Mouse (Mus musculus): ENCODE data around the gene Slc17a8. TPM values are rescaled to one million over a fixed set of nuclear protein-coding genes. Genes with fewer than 3 reads are reported as not detected.
A peak's percentile ranks its signal among the peaks of the same experiment; 100 is the strongest.

The Slc17a8 gene
- total and polyA plus RNA-seq, 3 experiments, result not detected

DNA sequence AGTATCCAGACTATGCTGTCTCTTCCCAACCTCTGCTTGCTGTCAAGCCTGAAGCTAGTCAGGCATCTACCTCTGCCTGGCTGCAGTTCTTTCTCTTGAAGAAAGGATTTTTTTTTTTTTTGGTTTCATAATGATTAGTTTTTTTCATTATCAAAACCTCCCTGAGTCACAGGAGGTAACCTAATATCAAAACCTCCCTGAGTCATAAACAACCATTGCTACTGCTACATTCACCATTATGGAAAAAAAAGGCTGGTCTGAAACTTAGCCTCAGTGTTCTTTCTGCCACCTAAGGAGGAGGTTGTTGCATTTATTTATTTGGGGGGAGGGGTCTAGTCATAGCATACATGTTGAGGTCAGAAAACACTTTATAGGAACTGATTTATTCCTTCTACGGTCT lies 31.2 kb downstream of the Slc17a8 start:
- H3K4me3 ChIP-seq (ENCODE audit: control insufficient read depth in 1 of 2, insufficient read depth in 1 of 2, low read depth in 2 of 2, low read length in 2 of 2), result no peak overlapping the region
- no peaks in the 10 kb centered on the region for H3K79me2 ChIP-seq (ENCODE audit: control insufficient read depth, insufficient read depth, low read length, poor library complexity)
- no peak overlapping the region for H3K9ac ChIP-seq (ENCODE audit: control insufficient read depth, low read depth, low read length, poor library complexity, severe bottlenecking)
- H3K9me3 ChIP-seq (replicated peaks; ENCODE audit: insufficient read depth, low read length), result no peaks in the 10 kb centered on the region
- H3K4me1 ChIP-seq (ENCODE audit: control insufficient read depth in 1 of 2, insufficient read depth in 2 of 2, low read length in 2 of 2), result peaks cover 8% of the 10 kb centered on the region in 2 experiments
- H3K27ac ChIP-seq (ENCODE audit: control insufficient read depth, low read depth, low read length), result no peak overlapping the region
- H3K27me3 ChIP-seq (ENCODE audit: control insufficient read depth in 1 of 2, insufficient read depth in 2 of 2, low read length in 2 of 2), result no peaks in the 10 kb centered on the region
- TF ChIP-seq CTCF (IDR thresholded peaks at IDR 0.05 in 2 of 3, conservative IDR thresholded peaks at IDR 0.05 in 1 of 3; ENCODE audit: control insufficient read depth in 1 of 3, insufficient read depth in 1 of 3, low read depth in 2 of 3, low read length in 3 of 3, poor library complexity in 1 of 3, severe bottlenecking in 1 of 3) (no peak), USF2 (IDR thresholded peaks at IDR 0.05; ENCODE audit: borderline replicate concordance in 1 of 2, insufficient read depth in 1 of 2, low read depth in 1 of 2, low read length in 2 of 2) (no peak), MYB (IDR thresholded peaks at IDR 0.05; ENCODE audit: low read depth, low read length) (no peak), BHLHE40 (IDR thresholded peaks at IDR 0.05; ENCODE audit: borderline replicate concordance, low read depth, low read length) (no peak), JUND (IDR thresholded peaks at IDR 0.05; ENCODE audit: low read depth, low read length) (no peak), ZC3H11A (IDR thresholded peaks at IDR 0.05; ENCODE audit: low read depth, low read length) (no peak), CHD2 (IDR thresholded peaks at IDR 0.05; ENCODE audit: low read length) (no peak), NELFE (IDR thresholded peaks at IDR 0.05; ENCODE audit: low read depth, low read length) (no peak), TCF12 (IDR thresholded peaks at IDR 0.05; ENCODE audit: low read depth, low read length) (no peak), GATA1 (IDR thresholded peaks at IDR 0.05; ENCODE audit: low read depth, low read length) (no peak)
- DNase-seq (ENCODE audit: low read depth, low spot score), result no peak
- peaks cover 0 to 16% of the 10 kb centered on the region in 2 experiments; a peak in 2 of 4 replicates for H3K36me3 ChIP-seq (ENCODE audit: control insufficient read depth in 1 of 2, insufficient read depth in 2 of 2, low read length in 2 of 2)

DNA sequence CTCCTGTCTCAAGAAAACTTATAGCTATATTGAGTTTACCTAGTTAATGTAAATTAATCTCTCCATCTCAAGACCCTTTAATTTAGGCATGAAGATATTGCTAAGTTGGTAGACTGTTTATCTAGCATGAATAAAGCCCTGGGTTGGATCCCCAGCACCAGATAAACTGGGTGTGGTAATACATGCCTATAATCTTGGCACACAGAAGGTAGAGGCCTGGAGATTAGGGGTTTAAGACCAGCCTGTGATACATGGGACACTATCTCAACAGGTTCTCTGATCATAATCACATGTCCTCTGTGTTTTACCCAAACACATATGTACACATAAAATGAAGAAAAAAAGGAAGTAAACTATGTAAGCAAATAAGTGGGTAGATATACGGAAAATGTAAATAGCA lies 32.3 kb downstream of the Slc17a8 start:
- TF ChIP-seq ZNF384 (IDR thresholded peaks at IDR 0.05; ENCODE audit: low read depth, low read length) (no peak), MYC (IDR thresholded peaks at IDR 0.05; ENCODE audit: low read depth, low read length) (no peak), ZMIZ1 (IDR thresholded peaks at IDR 0.05; ENCODE audit: low read depth, low read length) (no peak), EP300 (IDR thresholded peaks at IDR 0.05; ENCODE audit: low read depth in 1 of 2, low read length in 2 of 2) (peak; percentile 54 to 68), NRF1 (IDR thresholded peaks at IDR 0.05; ENCODE audit: insufficient read depth, low read depth, low read length, poor library complexity, severe bottlenecking) (no peak), GATA1 (IDR thresholded peaks at IDR 0.05; ENCODE audit: low read depth, low read length) (peak; percentile 72), MXI1 (IDR thresholded peaks at IDR 0.05; ENCODE audit: low read depth, low read length) (no peak), TCF12 (IDR thresholded peaks at IDR 0.05; ENCODE audit: low read depth, low read length) (peak; percentile 62; the same call in 1 of the 2 replicates), SMC3 (IDR thresholded peaks at IDR 0.05; ENCODE audit: low read depth, low read length) (no peak), ETS1 (IDR thresholded peaks at IDR 0.05; ENCODE audit: low read depth, low read length) (peak; percentile 35; the same call in 1 of the 2 replicates), ELF1 (IDR thresholded peaks at IDR 0.05; ENCODE audit: low read depth, low read length) (no peak), RCOR1 (IDR thresholded peaks at IDR 0.05; ENCODE audit: low read depth, low read length) (peak; percentile 66), TAL1 (IDR thresholded peaks at IDR 0.05; ENCODE audit: low read length) (no peak), HCFC1 (IDR thresholded peaks at IDR 0.05; ENCODE audit: low read depth, low read length) (no peak), MAZ (IDR thresholded peaks at IDR 0.05; ENCODE audit: low read depth, low read length) (no peak), RAD21 (IDR thresholded peaks at IDR 0.05; ENCODE audit: low read depth, low read length) (no peak), ZKSCAN1 (IDR thresholded peaks at IDR 0.05; ENCODE audit: low read depth, low read length) (no peak)
- H3K4me3 ChIP-seq (ENCODE audit: control insufficient read depth in 1 of 2, insufficient read depth in 1 of 2, low read depth in 2 of 2, low read length in 2 of 2), result no peak overlapping the region

More for the DNA sequence above, 32.3 kb downstream of the Slc17a8 start:
- Histone ChIP-seq H3K9ac (ENCODE audit: control insufficient read depth, low read depth, low read length, poor library complexity, severe bottlenecking) (no peak overlapping the region), H3K27ac (ENCODE audit: control insufficient read depth, low read depth, low read length) (no peak overlapping the region), H3K9me3 (replicated peaks; ENCODE audit: insufficient read depth, low read length) (no peaks in the 10 kb centered on the region), H3K4me1 (ENCODE audit: control insufficient read depth in 1 of 2, insufficient read depth in 2 of 2, low read length in 2 of 2) (peaks cover 0 to 2% of the 10 kb centered on the region in 2 experiments; a peak in 2 of 4 replicates), H3K79me2 (ENCODE audit: control insufficient read depth, insufficient read depth, low read length, poor library complexity) (no peaks in the 10 kb centered on the region), H3K27me3 (ENCODE audit: control insufficient read depth in 1 of 2, insufficient read depth in 2 of 2, low read length in 2 of 2) (no peaks in the 10 kb centered on the region), H3K36me3 (ENCODE audit: control insufficient read depth in 1 of 2, insufficient read depth in 2 of 2, low read length in 2 of 2) (peaks cover 0 to 7% of the 10 kb centered on the region in 2 experiments; a peak in 2 of 4 replicates)
- no peak for DNase-seq (ENCODE audit: low read depth, low spot score)
